Mouse (Mus musculus) cerebellum, adult 2 months (tissue): ENCODE results near the gene Fgfrl1. TPM values are rescaled to one million over a fixed set of nuclear protein-coding genes. Genes with fewer than 3 reads are reported as not detected.

Source experiments
- DNase-seq, 2 experiments: peaks; one replicate each; pipeline ENCODE4 v3.0.0; 2021
- H3K27ac ChIP-seq: fragments of 200-500 bp; 2 replicates; pipeline ENCODE4 v1.5.1; 2012; ENCODE audit warnings: low read length, control low read depth, inconsistent platforms; ENCODE audit not compliant: insufficient read depth
- H3K27me3 ChIP-seq: fragments of 200-500 bp; 2 replicates; pipeline ENCODE4 v1.6.1; 2012; ENCODE audit warnings: inconsistent platforms, mild to moderate bottlenecking, low read length, moderate library complexity; ENCODE audit not compliant: control insufficient read depth, insufficient read depth
- H3K4me1 ChIP-seq: fragments of 200-500 bp; 2 replicates; pipeline ENCODE4 v1.6.1; 2011; ENCODE audit warnings: low read length; ENCODE audit not compliant: control insufficient read depth, insufficient read depth
- H3K4me3 ChIP-seq: fragments of 200-500 bp; replicated peaks from 2 replicates; pipeline ENCODE3; 2011; ENCODE audit warnings: mild to moderate bottlenecking, low read depth, low read length, control low read depth; ENCODE audit not compliant: insufficient read depth
- CTCF ChIP-seq: fragments of 200-500 bp; IDR thresholded peaks from 2 replicates; pipeline ENCODE4 v1.5.1; 2011; ENCODE audit warnings: low read depth, mild to moderate bottlenecking, control low read depth, low read length, moderate library complexity, borderline replicate concordance; ENCODE audit not compliant: insufficient read depth
- POLR2A ChIP-seq: fragments of 200-500 bp; IDR thresholded peaks from 2 replicates; pipeline ENCODE4 v1.6.1; 2011; ENCODE audit warnings: low read length, control low read depth, borderline replicate concordance; ENCODE audit not compliant: insufficient read depth
- WGBS: fragments of 180-500 bp; shearing (Covaris S2); methylation state at CpG from one replicate; pipeline ENCODE4 v1.1.7; 2018; 5-methylcytosine and 5-hydroxymethylcytosine counted together
- polyA plus RNA-seq: library from polyadenylated mRNA; depleted of rRNA; stranded (reverse); fragments of >200 nt; gene quantifications from 2 replicates; pipeline ENCODE4 v1.2.3, GENCODE M21; 2012; rRNA removed

The Fgfrl1 gene
- polyA plus RNA-seq = 30.6 and 35.8 TPM in 2 replicates

- Histone ChIP-seq H3K27ac (no peak within 1 kb of the TSS), H3K4me3 (peak within 1 kb of the TSS; percentile 19), H3K4me1 (no peaks in the 10 kb centered on the region), H3K27me3 (peaks cover 5% of the 10 kb centered on the region; the same call in 1 of the 2 replicates)
- TF ChIP-seq CTCF (0 out of 2 replicates have a peak, but pooled peaks have one; percentile 14), POLR2A (no peak)
- peak in 1 of 2 experiments; percentile 31 for DNase-seq
- WGBS = 6% methylated on average over 17 of the region's 18 CpGs
Observed at GRCm38 (mm10) chr5:108692271-108692670, at the start of gene Fgfrl1. TSS of gene Fgfrl1 (plus strand) at chr5:108692382.

DNA sequence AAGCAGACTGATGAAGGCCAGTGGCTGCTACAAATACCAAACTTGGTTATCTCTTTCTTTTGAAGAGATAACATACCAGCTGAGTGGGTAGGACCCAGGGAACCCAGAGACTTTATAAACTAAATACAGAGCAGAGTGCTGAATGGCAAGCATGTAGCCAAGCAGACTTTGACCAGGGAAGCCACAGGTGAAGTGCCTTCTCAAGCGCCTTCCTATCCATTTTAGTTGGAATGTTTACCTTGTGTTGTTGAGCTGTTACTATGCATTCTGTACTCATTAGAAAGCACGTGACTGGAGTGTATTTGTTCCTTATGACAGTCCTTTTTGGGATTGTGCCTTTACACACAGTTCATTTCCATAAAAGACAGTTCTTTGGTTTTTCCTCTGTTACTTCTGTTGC is 48.5 kb upstream of the Fgfrl1 start:
- DNase-seq = no peak

DNA sequence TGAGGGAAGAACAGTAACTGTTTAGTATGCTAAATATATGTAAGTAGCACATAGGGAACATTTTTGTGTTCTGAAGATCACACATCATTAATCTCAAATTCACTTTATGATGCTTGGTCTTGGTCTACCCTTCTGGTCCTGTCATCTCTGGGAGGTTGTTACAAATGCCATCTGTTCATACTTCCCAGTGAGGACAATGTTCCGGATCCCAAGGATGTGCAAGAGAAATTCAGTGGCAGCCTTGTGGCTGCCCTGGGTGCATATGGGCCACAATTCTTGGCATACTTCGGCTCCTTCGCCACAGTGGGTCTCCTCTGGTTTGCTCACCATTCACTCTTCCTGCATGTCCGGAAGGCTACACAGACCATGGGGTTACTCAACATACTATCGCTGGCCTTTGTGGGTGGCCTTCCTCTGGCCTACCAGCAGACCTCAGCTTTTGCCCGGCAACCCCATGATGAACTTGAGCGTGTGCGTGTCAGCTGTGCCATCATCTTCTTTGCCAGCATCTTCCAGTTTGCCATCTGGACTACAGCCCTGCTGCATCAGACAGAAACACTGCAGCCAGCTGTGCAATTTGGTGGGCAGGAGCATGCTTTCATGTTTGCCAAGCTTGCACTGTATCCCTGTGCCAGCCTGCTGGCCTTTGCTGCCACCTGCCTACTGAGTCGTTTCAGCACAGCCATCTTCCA is 46.4 kb upstream of the Fgfrl1 start:
- WGBS = 11% methylated on average over 9 of the region's 9 CpGs
- Histone ChIP-seq H3K27ac (peak overlapping the region; percentile 29), H3K4me3 (no peak overlapping the region), H3K27me3 (no peaks in the 10 kb centered on the region), H3K4me1 (peaks cover 26% of the 10 kb centered on the region)
- peak; percentile 65 to 70 for DNase-seq
- TF ChIP-seq CTCF (peak; percentile 66), POLR2A (no peak)

More for the DNA sequence above, 48.5 kb upstream of the Fgfrl1 start:
- Histone ChIP-seq H3K27ac (no peak overlapping the region), H3K4me1 (peaks cover 9% of the 10 kb centered on the region), H3K4me3 (no peak overlapping the region), H3K27me3 (no peaks in the 10 kb centered on the region)
- WGBS = 93% methylated on average over 2 of the region's 2 CpGs
- TF ChIP-seq CTCF (no peak), POLR2A (no peak)

DNA sequence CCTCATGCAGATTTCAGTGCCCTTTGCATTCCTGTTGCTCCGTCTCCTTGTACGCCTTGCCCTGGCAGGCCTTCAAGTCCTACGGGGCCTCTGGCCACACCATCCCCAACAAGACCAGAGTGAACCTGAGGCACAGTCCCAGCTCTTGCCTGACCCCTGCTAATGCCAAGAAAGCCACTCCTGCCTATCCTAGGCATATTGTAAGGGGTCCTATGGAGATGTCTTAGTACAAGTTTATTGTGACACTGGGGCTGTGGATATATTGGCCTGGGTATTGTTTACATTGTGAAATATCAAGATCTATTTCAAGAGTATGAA is 45.9 kb upstream of the Fgfrl1 start:
- peak overlapping the region; percentile 29; the same call in 1 of the 2 replicates for H3K27ac ChIP-seq
- no peaks in the 10 kb centered on the region for H3K27me3 ChIP-seq
- H3K4me1 ChIP-seq = peaks cover 29% of the 10 kb centered on the region
- H3K4me3 ChIP-seq = no peak overlapping the region
- DNase-seq = no peak
- WGBS = 2% methylated on average over 3 of the region's 3 CpGs
- no peak for TF ChIP-seq POLR2A
- no peak for TF ChIP-seq CTCF

DNA sequence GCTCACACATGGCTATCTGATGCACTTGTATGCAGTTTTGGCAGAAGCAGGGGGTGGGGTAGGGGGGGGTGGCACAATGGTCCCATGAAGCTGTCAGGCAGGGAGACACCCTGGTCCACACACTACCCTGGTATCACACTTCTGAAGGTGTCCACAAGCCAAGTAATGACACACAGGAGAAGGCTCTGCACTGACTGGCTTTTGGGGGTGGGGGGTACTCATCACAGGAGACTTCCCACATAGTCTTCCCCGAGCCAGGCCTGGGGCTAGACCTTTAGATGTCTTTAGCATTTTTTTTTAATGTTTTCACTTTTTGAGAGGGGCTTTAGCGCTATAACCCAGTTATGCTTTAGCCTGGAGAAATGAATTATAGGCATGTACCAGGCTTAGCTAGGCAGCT is 44.9 kb upstream of the Fgfrl1 start:
- no peak for DNase-seq
- Histone ChIP-seq H3K27ac (no peak overlapping the region), H3K4me3 (no peak overlapping the region), H3K27me3 (no peaks in the 10 kb centered on the region), H3K4me1 (peaks cover 33% of the 10 kb centered on the region)
- WGBS = 94% methylated on average over 2 of the region's 2 CpGs
- TF ChIP-seq CTCF = no peak
- no peak for TF ChIP-seq POLR2A

GRCm38 (mm10) chr5:108647820-108648465 is 44.2 kb upstream of the Fgfrl1 start:
- H3K4me3 ChIP-seq = no peak overlapping the region
- no peak for TF ChIP-seq POLR2A
- no peak for TF ChIP-seq CTCF
- H3K27ac ChIP-seq = no peak overlapping the region

GRCm38 (mm10) chr5:108648937-108649576 is 43.1 kb upstream of the Fgfrl1 start:
- WGBS = 88% methylated on average over 11 of the region's 11 CpGs
- DNase-seq = no peak
- Histone ChIP-seq H3K27ac (no peak overlapping the region), H3K4me1 (peaks cover 33% of the 10 kb centered on the region), H3K4me3 (no peak overlapping the region), H3K27me3 (no peaks in the 10 kb centered on the region)
- TF ChIP-seq CTCF (no peak), POLR2A (no peak)

More at GRCm38 (mm10) chr5:108647820-108648465, 44.2 kb upstream of the Fgfrl1 start:
- Histone ChIP-seq H3K4me1 (peaks cover 33% of the 10 kb centered on the region), H3K27me3 (no peaks in the 10 kb centered on the region)
- DNase-seq = no peak
- 93% methylated on average over 2 of the region's 2 CpGs for WGBS

DNA sequence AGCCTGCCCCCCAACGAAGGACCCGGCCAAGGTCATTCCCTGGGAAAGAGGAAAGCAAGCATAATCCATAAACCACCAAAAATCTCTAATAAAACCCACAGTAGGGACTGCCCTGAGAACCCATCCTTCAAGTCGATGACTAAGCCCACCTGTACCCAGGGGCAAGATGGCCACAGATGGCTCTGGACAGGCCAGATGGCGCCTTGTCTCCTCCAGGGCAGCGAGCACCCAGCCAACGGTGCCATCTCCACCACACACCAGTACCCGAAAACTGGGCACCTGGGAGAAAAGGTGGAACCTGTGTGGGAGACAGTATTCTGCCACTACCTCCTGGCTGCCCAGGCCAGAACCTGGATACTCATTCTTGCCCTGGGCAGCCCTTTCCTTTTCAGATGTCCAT is 41.8 kb upstream of the Fgfrl1 start:
- no peak overlapping the region for H3K4me3 ChIP-seq
- H3K27ac ChIP-seq = peak overlapping the region; percentile 58
- H3K4me1 ChIP-seq = peaks cover 33% of the 10 kb centered on the region
- DNase-seq = peak; percentile 62 to 77
- no peaks in the 10 kb centered on the region for H3K27me3 ChIP-seq
- TF ChIP-seq CTCF = no peak
- TF ChIP-seq POLR2A = no peak
- 44% methylated on average over 7 of the region's 7 CpGs for WGBS
